Mouse (Mus musculus) left cerebral cortex, postnatal 10 days (tissue): ENCODE measurements at regions not wholly inside any gene's neighbourhood (a gene's known extent, or its start where the extent isn't known, plus 50 kb on each side); places are given as distances from the start of the nearest gene placed in this dataset.

Source experiments
- DNase-seq, 2 experiments: peaks; one replicate each; pipeline ENCODE4 v3.0.0; 2021 to 2022; ENCODE audit warnings: low spot score in 2 of 2, mixed read lengths in 1 of 2; ENCODE audit errors: extremely low spot score in 1 of 2
- intact Hi-C: fragments of 180-260 bp; cut with DNase I; formaldehyde crosslinking; loops from one replicate; pipeline ENCODE4 v1.15.1; 2025

DNA sequence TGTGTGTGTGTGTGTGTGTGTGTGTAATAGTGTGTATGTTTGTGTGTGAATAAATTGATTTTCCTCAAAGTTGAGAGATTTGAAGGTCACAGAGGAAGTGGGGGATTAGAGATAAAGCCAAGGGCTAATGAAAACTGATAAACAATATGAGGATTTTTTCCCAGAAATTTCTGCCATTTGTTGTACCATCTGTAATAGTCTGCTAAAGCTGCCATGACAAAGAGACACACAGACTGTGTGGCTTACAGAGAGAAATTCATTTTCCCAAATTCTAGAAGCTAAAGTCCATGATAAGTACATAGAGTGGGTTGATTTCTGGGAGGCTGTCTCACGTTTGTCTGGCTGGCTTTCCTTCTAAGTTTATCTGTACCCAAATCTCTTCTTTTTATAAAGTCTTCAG lies 259.6 kb downstream of the Ndufa4 start:
- intact Hi-C loops, result no loop called here
- no peak for DNase-seq

DNA sequence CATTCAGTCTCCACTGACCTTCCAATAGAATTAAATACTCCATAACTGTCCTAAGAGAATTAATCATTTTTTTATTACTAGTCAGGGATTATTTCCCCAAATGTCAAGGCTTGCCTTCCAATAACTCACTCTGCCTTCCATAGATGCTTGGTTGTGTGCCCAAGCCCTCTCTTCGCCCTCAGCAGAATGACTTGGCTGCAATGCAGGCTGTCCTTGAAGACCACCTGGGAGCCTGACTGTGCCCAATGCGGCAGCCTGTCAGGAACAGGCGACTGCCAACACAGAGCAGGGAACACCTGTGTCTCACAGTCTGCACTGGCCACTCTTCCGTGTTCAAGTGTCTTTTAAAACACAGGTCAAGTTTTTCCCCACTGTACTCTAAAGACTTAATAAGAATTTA lies 294.0 kb downstream of the Ndufa4 start:
- DNase-seq, result no peak
- intact Hi-C loops, result no loop called here

GRCm38 (mm10) chr6:11608214-11608613 lies 299.1 kb downstream of the Ndufa4 start:
- intact Hi-C loops, result no loop called here
- DNase-seq, result no peak

GRCm38 (mm10) chr6:11607696-11608095 lies 299.6 kb downstream of the Ndufa4 start:
- intact Hi-C loops, result no loop called here
- no peak for DNase-seq

- intact Hi-C loops, result no loop called here
- no peak for DNase-seq
These were observed 301.2 kb downstream of the Ndufa4 start for GRCm38 (mm10) chr6:11606055-11606454.

DNA sequence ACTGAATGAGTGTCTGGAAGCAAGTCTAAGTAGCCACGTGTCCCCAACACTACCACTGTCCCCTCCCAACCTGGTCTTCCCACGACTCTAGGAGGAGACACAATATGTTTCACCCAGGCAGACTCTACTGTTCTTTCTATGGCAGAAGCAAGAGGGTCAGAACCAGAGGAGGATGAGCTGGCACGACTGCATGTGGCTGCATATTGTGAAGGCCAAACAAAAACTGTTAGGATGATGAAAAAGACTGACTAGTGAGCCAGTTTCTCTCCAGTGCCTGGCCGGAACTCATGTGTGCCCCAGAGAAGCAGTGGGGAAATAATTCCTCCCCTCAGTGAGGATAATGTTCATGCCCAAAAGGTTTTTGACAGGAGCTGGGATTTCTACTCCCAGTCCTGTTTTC lies 301.8 kb downstream of the Ndufa4 start:
- intact Hi-C loops, result no loop called here
- no peak for DNase-seq

GRCm38 (mm10) chr6:11594936-11595335 lies 312.4 kb downstream of the Ndufa4 start:
- intact Hi-C loops, result no loop called here
- DNase-seq, result peak in 1 of 2 experiments; percentile 23

DNA sequence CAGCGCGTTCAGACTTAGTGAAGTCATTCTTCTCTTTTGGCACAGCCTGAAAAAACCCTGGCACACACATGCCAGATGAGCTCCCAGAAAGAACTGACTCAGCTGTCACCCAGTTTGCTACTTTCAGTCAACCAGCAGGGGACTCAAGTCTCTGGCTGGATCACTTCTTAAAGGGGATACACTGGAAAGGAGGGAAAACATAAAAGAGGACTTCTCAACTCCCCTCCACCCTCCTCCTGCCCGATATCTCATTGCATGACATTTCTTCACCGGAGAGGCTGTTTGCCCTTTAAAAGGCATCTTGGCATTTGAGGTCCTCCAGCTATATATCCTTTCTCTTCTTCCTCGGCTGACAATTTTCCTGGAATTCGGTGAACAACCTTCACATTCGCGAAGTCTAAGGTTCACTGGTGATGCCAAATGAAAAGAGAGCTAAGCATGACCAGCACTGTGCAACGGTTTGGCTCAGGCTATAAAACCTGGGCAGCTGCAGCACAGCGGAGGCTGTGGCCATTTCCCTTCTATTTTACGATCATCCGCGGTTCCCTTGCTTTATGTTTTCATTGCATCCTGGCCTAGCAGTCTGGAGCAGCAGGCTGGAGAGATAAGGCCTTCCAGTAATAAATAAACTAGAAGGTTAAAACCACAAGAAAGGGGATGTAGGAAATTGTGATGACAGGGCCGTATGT lies 313.6 kb downstream of the Ndufa4 start:
- no peak for DNase-seq
- intact Hi-C loops, result no loop called here

DNA sequence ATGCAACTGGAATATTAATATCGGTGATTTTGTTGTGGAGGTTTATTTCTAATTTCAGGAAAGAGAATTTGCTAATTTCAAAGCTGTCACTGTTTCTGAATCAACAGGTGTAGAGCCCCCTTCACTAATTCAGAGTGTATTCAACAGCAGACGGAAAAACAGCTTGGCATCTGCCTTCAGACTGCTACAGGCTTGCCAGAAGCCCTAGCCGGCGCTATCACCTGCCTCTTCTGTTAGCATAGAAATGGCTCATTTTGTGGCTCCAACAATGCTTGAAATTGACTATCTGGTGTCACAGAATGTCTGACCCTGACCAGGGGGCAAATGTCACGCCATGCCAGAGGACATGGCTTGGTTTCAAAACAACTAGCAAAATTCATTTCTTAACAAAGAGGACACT lies 331.2 kb downstream of the Ndufa4 start:
- intact Hi-C loops, result no loop called here
- peak in 1 of 2 experiments; percentile 12 for DNase-seq

- DNase-seq, result no peak
- intact Hi-C loops, result no loop called here
These were observed 342.1 kb downstream of the Ndufa4 start for GRCm38 (mm10) chr6:11565246-11565645.

GRCm38 (mm10) chr6:11550473-11550872 lies 356.8 kb downstream of the Ndufa4 start:
- intact Hi-C loops, result no loop called here
- DNase-seq, result no peak

DNA sequence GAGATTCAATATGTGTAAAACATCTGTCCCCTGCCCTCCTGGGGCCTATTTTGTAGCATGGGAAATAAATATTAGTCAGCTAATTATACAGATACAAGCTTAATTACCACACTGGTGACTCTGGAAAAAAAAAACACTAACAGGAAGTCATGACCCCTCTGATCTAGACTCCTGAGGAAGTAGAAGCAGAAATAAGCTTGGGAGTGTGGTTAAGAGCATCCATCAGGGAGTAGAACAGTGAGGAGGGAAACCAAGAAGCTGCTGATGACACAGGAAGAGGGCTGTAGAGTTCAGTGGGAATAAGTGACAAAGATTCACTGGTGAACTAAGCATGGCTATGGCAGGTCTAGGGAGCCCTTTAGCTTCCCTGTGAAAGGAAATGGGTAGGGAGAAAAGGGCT lies 360.0 kb downstream of the Ndufa4 start:
- no peak for DNase-seq
- intact Hi-C loops, result no loop called here

- intact Hi-C loops, result no loop called here
- no peak for DNase-seq
These were observed 372.1 kb downstream of the Ndufa4 start for GRCm38 (mm10) chr6:11534930-11535880.

GRCm38 (mm10) chr6:11503136-11503535 lies 404.2 kb downstream of the Ndufa4 start:
- no peak for DNase-seq
- intact Hi-C loops, result no loop called here

DNA sequence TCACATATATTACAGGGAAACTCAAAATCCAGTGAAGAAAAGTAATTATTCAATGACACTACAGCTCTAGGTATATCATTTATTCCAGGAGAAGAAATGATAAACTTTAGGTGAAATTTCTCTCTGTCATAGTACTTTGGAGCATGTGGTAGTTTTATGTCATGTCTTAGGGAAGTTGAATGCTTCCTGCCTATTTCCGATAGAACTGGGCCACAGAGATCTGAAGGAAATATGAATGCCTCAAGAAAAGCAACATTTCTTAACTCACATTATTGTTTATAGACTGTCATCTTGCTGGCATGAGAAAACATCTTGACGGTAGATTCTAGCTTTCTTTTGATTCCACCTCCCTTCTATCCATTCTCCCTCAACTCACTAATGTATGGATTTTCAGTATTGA lies 412.9 kb downstream of the Ndufa4 start:
- intact Hi-C loops, result no loop called here
- DNase-seq, result no peak

GRCm38 (mm10) chr6:11476950-11477349 lies 430.3 kb downstream of the Ndufa4 start:
- no peak for DNase-seq
- intact Hi-C loops, result no loop called here
